Mouse (Mus musculus) megakaryocyte-erythroid progenitor cell, adult 5-6 weeks (primary cell): ENCODE measurements at regions not wholly inside any gene's neighbourhood (a gene's known extent, or its start where the extent isn't known, plus 50 kb on each side); places are given as distances from the start of the nearest gene placed in this dataset.
A peak's percentile ranks its signal among the peaks of the same experiment; 100 is the strongest.

Experiments
- ATAC-seq: replicated peaks from 2 replicates; pipeline ENCODE4 v1.8.0; 2016; ENCODE audit warnings: mild to moderate bottlenecking, inconsistent platforms; ENCODE audit not compliant: severe bottlenecking, poor library complexity, low FRiP score, low TSS enrichment

- 0 out of 2 replicates have a peak, but pooled peaks have one; percentile 31 for ATAC-seq
Observed at GRCm38 (mm10) chr12:54260502-54260901, 56.8 kb upstream of the Egln3 start.

DNA sequence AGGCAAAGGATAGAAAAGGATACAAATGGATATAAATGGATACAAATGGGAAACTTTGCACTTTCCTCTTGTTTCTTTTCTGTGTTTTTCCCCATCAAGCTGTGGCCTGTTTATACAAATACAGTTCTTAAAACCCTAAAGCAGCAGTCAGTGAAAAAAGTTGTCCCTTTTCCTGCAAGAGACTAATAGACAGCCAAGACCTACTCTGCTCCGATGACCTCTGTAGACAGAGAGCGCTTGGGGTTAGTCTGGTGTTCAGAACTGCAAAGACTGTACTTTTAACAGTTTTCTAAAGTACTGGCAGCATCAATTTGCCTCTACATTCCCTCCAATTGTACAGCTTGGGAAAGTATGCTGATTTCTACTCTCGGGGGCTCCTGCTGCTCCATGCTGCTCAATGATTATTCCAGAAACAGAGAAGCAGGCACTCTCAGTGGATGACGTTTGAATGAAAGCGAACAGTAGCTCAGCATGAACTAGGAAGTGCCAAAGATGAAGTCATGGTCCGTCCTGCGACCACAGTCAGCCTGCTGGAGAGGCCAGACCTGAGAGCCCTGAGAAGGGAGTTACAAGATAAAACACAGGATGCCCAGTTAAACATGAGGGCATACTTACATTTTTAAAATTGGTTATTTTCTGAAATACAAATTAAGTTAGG lies 54.2 kb upstream of the Egln3 start:
- ATAC-seq = no peak

DNA sequence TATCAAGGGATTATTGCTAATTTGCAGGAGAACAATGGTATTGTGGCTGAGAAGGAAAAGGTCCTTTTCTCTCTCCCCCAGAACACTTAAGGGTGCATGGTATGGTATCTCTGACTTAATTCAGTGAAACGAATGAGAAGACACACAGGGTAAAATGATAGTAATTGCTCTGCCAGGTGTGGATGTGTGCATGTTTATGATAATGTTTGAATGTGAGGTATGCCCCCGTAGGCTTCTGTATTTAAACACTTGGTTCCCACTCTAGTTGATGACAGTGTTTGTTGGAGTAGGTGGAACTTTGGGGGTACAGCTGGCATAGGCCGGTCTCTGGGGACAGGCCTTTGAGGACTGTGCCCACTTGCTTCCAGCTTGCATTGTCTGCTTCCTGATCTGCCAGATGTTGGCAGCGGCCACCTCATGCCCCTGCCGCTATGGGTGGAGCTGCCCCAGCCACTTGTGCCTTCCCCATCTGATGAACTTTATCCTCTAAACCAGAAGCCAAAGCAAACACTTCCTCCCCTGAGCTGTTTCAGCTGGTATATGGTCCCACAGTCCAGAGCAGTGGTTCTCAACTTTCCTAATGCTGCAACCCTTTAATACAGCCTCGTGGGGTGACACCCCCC lies 53.0 kb upstream of the Egln3 start:
- peak; percentile 79 for ATAC-seq
